Mouse (Mus musculus) CD4-positive, CD25-positive, alpha-beta regulatory T cell, adult 4 months (primary cell): ENCODE results near the gene Traf3ip2. TPM values are rescaled to one million over a fixed set of nuclear protein-coding genes. Genes with fewer than 3 reads are reported as not detected.

ENCODE experiments used
- ATAC-seq: one replicate; pipeline ENCODE4 v1.8.0; 2017
- polyA plus RNA-seq, 2 experiments: library from polyadenylated mRNA; unstranded; fragments of 100-300 nt; shearing (Covaris generic); gene quantifications; one replicate each; pipeline ENCODE4 v1.2.1; 2017

Gene Traf3ip2
- polyA plus RNA-seq, 2 experiments from 2014 or later: 35.5 to 37.9 TPM

GRCm38 (mm10) chr10:39681014-39681413, 68.3 kb downstream of the Traf3ip2 start:
- ATAC-seq: no peak

DNA sequence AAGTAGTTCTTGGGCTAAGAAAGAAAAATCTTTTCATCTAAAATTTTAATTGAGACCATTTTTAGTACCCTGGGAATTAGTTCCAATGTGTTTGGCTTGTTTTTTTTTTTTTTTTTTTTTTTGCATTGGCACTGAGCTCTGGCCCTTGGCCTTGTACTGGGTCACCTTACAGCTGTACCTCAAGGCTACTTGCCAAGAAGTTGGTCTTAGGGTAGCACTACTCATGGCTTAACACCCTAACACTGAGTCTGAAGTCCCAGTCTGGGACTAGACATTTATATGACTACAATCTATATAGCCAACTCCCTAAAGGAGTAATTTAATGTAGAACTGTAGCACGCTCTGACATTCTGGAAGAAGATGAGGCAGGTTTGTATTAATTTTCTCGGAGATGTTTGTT, 69.8 kb downstream of the Traf3ip2 start:
- ATAC-seq: no peak

GRCm38 (mm10) chr10:39683481-39683880, 70.7 kb downstream of the Traf3ip2 start:
- no peak for ATAC-seq

- no peak for ATAC-seq
Measured at GRCm38 (mm10) chr10:39686811-39687210, 74.1 kb downstream of the Traf3ip2 start.

GRCm38 (mm10) chr10:39687851-39688250, 75.1 kb downstream of the Traf3ip2 start:
- ATAC-seq: no peak

- ATAC-seq: peak; percentile 81
Measured at GRCm38 (mm10) chr10:39691351-39692064, 78.8 kb downstream of the Traf3ip2 start.

DNA sequence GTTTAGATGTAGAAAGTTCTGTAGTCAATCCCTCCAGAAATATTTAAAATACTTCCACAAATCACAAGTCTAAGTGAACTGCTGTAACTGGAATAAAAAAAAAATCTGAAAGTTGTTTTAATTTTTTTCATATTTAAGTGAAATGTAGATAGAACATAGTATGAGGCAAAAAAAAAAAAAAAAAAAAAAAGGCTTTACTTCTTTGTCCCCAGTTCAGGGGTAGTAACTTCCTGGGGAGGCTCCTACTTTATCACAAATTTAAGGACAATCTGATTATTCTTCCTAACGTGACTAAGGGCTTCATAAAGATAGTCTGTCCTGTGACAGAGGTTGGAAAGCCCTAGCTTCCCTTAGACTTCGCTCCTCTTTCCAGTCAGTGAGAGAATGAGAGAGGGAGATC, 79.4 kb downstream of the Traf3ip2 start:
- ATAC-seq: no peak

Other genes starting within 250 kb of the Traf3ip2 start
- gene Fyn, start 244.1 kb upstream of the Traf3ip2 start, polyA plus RNA-seq: 100 to 1,000 TPM in 1 of 2 experiments, 10 to 100 TPM in 1; 71.9 to 106 TPM
- 10 to 100 TPM; 14.6 to 15.5 TPM for gene Rev3l, start 119.2 kb downstream of the Traf3ip2 start, polyA plus RNA-seq